Mouse (Mus musculus) adrenal gland, postnatal 25 days (tissue): ENCODE measurements at regions not wholly inside any gene's neighbourhood (a gene's known extent, or its start where the extent isn't known, plus 50 kb on each side); places are given as distances from the start of the nearest gene placed in this dataset.

ENCODE experiments used
- DNase-seq: peaks from one replicate; pipeline ENCODE4 v3.0.0; 2021; ENCODE audit warnings: mixed read lengths

DNA sequence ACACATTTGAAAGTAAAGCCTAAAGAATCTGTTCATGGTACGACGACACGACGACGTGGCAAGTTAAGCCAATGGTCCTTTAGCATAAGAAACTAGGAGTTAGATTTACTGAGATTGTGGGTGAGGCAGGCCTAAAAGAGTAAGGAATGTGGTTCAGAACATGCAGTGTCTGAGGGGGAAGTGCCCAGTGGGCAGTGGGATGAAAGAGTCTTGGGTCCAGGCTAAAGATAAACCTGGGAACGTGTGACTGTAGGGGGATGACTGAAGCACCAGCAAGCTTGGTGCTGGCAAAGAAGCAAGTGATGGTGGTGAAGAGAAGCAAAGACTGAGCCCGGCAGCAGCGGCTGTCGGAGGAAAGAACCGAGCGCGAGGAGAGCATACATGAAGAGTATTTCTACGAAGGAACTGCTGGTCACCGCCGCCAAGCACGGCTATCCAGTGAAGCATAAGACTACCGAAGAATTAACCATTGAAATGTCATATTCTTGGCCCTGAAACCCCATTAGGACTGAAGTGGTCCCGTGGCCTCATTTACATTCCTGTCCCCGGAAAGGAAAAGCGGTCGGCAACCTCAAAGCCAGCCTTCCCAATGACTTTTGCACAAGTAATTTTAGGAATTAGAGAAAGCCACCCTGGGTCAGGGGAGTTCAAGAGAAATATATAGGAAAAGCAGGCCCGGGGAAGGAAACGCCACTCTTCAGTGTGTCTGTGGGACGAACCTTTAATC, 76.2 kb upstream of the Armc2 start:
- DNase-seq = no peak

DNA sequence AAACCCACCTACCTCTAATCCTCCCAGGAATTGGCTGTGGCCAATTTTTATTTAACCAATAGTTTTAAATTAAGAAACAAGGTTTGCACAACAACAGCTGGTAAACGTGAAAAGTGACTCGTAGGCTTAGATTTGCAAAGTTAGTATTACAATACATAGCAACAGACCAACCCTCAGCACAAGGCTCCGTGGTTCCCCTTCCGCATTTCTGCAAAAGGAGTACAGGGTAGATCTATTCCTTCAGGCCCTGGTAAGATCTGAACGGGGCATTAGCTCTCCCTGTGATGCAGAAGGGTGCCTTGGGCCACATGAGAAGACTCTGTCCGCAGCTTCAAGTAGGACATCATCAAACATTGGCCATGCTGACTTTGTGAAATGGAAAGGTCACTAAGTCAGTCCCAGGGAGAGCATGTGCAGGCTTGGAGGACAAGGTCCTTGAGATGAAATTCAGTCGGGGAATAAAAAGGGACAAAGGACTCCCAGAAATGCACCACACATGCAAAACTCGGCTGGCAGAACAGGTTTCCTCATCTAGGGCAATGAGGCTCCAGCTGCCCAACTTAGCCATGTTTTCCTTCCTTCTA, 75.0 kb upstream of the Armc2 start:
- DNase-seq = no peak

DNA sequence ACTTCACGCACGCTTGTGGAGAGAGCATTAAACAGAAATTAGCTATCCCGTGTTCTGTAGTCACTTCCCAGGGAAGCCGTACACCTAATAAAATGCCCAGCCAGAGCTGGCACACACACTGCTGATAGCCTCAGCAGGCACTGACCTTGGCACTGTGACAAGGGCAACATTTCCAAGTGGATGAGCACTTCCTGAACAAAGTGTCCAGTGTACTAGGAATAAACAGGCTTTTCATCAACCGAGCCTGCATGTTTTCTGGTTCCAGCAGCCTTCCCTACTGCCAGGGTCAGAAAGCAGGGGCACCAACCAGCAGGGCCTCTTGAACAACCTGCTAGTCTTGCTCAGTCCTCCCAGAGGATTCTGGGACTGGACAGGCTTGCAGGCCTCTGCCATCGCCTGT, 74.3 kb upstream of the Armc2 start:
- peak; percentile 79 for DNase-seq

DNA sequence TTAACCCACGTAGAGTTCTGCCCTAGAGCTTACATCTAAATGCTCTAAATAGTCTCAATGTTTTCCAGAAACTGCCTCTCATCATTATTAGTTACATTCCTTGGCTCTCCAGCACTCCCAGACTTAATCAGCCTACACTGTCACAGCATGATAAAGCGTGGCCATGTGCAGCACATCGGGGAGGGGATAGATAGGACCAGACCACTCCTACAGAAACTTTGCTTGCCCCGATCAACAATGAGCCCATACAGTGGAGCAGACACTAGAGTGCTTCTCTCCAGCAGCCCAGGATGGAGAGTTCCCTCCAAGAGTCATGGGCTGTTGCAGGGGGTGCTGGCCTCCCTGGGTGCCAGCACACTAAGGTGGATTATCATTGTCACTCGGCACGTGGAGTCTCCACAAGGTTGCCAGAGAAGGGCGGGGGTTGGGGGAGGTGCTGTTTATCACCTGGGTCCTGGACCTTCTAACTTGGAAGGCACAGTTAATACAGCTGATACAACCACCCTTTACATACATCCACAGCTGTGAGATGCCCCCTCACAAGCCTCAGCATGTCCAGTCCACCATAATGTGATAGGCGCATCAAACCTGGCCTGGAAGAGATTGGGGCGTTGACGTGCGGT, 73.4 kb upstream of the Armc2 start:
- no peak for DNase-seq

DNA sequence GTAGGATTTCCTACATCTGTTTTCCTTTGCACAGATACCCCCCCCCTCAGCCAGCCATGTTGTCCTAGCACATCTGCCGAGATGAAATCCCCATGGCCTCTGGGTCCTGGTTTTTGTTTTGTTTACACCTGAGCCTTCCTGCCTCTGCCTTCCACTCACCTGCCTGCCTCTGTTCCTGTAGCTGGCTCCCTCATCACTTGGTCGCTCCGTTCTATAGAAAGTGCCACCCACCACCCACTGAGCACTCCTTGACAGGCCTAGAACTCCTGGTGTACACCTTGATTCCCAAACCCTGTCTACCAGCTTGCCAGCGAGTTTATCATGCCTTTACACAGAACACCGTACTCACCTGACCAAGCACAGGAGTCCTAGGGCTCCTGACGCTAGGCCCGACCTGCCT, 72.6 kb upstream of the Armc2 start:
- DNase-seq = no peak

DNA sequence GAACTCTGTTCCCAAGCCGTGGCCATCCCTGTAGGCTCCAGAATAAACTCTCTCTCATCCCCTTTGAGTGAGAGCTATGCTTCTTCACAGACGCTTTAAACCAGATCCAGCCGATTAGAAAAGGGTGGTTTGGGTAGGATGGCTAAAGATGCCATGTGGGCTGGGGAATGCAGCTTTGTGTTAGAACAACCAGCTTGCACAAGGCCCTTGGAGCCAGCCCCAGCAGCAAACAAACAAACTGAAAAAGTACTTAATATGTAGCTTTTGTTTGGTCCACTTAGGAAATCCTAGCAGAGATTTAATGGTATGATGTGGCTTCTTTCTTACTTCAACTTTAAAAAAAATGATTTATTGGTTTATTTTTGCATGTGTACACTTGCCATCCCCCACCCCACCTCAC, 71.9 kb upstream of the Armc2 start:
- DNase-seq = no peak

DNA sequence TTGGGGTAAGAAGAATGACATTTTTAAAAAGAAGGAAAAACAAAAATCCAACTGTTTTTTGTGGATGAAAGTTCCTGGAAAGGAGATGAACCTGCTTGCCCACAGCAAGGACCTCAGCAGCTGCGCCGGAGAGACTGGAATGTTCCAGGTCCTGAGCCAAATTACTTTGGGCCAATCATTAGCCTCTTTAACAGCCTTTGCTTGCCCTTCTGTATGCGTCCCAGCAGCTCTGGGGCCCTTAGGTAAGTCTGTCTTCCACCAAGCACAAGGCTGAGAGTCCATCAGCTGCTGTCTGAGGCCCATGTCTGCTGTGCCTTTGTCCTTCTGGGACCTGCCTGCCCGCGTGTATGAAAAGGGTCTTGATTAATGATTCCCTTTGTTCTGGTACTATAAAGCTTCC, 71.4 kb upstream of the Armc2 start:
- no peak for DNase-seq

DNA sequence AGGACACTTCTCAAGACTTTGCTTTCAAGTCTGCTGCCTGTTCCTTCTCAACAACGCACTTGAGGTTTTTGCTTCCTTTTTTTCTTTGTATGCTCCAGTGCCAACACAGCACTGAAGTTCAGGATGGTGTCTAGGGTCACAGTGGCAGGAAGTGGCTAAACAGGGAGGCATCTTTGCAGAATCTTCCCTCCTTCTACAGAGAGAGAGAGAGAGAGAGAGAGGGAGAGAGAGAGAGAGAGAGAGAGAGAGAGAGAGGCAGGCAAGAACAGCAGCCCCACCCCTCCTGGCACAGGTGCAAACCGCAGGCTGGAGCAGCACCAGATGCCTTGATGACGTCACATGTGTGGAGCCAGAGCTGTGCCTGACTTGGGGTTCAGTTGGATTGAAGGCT, 71.0 kb upstream of the Armc2 start:
- DNase-seq = peak; percentile 64

DNA sequence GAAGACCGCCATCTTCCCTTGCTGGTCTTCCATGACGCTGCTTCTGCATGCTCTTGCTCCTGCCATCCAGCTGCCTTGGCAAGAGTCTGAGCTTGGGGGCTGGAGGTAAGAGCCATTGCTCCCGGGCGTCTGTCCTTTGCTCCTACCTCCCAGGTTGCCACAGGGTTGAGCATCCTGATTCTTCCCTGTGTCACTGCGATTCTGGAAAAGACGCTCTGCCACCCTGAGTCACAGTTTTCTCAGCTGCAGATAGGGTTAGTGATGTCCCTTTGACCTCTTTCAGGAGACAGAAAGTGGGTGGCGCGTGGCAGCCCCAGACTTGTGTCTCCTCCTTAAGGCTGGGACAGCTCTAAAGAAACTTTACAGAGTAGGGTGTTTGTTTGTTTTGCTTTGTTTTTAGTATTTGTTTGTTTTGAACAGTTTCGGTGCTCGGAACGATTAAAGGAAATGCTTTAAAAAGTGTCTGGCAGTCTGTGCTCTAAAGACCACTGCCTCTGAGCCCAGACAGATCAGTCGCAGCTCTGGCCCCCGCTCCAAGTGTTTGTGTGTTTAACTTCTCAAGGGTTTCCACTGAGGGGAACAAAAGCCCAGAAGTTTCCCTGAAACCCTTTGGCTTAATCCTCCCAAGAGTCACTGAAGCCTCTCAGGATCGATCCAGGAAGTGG, 70.5 kb upstream of the Armc2 start:
- no peak for DNase-seq

DNA sequence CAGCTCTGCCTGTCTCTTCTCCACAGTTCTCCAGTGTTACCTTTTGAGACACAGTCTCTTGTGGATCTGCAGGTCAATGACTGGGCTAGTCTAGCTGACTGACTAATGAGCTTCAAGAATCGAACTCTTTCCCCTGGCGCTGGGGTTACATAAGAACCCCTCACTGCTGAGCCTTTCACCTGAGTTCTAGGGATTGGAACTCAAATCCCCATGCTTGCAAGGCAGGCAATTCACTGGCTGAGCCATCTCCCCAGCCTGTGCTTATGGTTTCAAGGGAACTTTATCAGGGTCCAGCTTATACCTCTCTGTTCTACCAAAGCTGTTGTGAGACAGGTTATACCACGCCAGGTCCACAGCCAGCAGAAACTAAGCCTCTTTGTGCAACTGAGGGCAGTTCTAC, 69.7 kb upstream of the Armc2 start:
- no peak for DNase-seq

DNA sequence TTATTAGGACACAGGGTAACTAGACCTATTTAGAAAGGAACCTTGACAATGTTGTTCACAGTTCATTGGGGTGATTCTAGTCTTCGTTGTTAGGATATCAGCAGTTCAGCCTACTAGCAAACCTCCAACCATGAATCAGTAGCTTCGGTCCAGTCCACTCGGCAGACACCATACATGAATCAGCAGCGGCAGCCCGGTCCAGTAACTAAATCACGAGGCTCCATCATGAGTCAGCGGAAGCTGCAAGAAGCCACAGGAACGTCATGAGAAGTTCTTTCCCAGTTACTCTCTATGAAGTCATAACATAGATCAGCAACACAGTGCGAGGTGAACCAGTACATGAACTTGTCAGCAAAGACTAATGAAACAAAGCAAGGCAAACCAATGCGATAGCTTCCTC, 68.4 kb upstream of the Armc2 start:
- no peak for DNase-seq

DNA sequence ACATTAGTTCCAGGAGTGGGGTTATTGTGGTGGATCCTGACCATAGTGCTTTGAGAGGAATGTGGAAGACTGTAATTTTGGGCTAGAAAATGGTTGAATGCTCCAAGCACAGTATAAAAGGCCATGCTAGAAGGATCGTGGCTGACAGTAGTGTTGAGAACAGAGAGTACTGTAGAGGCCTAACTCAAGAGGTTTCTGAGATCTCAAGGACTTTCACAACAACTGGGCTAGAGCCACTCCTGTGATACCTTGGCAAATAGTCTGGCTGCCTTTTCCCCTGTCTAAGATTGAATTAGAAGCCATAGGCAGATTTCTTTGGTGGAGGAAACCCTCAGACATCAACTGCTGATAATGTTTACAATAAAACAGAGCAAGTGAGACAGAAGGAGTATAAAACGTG, 67.1 kb upstream of the Armc2 start:
- DNase-seq = no peak

DNA sequence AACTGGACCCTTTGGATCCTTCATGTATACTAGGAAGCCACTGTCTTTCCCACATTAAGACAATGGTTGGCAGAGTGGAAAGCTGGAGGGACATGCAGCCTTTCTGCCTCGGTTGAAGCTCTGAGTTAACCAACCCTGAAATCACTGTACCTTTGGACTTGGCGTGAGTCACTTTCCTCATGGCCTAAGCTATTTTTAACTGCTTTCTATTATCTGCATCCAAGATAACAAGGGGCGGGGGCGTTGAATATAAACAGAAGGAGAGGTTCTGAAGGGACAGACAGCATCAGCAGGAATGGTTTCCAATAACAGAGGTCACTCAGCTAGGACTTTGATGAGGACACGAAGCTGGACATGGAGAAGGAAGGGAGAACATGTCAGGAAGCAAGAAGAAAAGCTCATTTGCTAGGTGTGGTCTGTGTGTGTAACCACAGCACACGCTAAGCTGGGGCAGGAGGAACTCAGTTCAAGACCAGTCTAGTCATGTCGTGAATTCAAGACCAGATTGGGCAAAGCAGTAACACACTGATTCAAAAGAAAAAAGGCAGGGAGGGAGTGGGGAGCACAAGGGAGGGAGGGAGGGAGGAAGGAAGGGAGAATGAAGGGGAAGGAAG, 64.1 kb upstream of the Armc2 start:
- no peak for DNase-seq

DNA sequence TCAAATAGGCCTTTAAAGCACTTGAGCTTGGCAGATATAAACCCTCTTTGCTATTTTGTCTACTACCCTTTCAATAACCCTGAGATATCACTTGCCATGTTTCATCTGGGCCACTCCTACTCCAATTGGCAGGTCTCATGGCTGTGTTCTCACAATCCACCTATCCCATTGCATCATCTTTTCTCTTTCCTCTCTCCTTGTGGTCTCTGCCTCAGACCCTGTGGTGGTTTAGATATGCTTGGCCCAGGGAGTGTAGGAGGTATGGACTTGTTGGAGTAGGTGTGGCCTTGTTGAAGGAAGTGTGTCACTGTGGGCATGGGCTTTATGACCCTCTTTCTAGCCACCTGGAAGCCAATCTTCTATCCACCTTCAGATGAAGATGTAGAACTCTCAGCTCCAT, 61.5 kb upstream of the Armc2 start:
- DNase-seq = no peak

DNA sequence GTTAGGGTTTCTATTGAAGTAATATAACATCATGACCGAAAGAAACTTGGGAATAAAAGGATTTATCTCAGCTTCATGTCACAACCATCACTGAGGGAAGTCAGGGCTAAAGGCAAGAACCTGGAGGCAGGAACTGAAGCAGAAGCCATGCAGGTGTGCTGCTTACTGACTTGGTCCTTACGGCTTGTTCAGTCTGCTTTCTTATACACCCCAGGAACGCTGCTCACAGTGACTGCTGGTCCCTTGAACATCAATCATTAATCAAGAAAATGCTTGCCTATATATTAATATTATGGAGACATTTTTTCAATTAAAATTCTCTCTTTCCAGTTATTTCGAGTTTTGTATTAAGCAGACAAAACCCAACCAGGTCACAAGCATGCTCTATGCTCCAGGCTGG, 58.5 kb upstream of the Armc2 start:
- no peak for DNase-seq

DNA sequence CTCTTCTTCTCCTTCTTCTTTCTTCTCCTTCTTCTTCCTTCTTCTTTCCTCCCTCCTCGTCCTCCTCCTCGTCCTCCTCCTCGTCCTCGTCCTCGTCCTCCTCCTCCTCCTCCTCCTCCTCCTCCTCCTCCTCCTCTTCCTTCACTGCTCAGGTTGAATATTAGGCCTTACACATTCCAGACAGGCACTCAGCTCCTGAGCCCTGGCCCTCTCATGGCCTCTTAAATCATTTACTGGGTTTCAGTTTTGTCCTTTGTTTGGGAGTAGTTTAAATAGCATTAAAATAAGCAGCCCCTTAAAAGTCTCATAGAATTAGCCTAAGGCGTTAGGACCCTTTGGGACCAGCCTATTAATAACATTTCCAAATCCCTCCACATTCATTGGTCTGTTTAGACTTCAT, 57.3 kb upstream of the Armc2 start:
- DNase-seq = no peak

DNA sequence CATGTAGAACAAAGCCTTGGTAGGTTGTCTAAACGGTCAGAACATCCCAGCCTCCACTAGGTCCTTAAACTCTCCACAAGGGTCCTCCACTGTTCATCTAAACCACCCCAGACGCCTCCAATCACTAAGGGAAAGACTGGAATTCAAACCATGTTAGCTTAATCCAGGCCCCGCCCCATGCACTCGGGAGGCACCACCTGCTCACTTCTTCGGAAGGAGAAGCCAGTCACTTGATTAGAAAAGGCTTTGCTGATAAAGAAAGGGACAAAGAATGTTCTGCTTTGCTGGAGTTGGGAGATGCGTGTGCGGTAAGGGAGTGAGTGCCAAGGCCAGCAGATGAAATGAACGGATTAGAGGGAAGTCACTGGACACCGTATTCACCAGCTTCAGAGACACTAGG, 54.5 kb upstream of the Armc2 start:
- DNase-seq = no peak

DNA sequence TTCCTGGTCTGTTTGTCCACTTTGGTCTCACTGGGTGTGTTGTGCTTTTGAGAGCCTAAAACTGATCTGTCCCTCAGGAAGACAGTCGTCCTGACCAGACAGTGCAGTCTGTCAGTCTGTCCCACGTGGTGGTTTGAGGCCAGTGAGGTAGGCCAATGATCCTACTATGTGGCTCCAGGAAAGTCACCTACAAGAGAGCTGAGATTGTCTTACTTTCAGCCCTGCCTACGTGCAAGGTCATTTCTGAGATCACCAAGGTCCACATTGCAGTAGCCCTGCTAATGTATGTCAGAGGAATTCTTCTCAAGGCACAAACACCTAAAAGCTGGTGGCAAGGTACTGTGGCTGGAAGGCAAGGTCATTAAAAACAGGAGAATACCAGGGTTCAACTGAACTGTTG, 53.9 kb upstream of the Armc2 start:
- no peak for DNase-seq

DNA sequence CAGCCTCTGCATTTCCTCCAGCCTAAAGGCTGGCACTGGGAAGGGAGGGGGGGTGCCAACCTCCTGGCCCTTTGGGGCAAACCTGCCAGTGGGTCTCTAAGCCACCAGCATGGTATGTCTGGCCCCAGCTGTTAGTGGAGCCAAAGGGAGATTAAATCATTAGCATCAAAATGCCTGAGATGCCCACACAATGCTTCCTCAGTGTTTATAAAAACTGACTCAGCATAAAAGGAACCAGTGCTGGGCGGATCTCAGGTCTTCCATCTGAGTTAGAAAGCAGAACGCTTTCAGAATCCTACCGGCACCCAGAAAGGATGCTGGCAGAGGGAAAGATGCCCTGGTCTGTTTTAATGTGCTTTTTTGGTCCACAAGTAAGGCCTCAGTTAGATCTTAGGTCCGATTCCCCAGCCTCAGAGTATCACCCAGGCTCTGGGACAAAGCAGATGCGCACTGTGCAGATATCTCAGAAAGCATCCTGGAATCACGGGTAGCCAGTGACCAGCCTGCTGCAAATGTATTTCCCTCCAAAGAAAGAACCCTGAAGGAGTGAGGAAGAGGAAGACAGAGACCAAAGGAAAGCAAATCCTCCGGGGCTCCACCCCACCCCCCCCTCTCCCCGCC, 53.3 kb upstream of the Armc2 start:
- no peak for DNase-seq

DNA sequence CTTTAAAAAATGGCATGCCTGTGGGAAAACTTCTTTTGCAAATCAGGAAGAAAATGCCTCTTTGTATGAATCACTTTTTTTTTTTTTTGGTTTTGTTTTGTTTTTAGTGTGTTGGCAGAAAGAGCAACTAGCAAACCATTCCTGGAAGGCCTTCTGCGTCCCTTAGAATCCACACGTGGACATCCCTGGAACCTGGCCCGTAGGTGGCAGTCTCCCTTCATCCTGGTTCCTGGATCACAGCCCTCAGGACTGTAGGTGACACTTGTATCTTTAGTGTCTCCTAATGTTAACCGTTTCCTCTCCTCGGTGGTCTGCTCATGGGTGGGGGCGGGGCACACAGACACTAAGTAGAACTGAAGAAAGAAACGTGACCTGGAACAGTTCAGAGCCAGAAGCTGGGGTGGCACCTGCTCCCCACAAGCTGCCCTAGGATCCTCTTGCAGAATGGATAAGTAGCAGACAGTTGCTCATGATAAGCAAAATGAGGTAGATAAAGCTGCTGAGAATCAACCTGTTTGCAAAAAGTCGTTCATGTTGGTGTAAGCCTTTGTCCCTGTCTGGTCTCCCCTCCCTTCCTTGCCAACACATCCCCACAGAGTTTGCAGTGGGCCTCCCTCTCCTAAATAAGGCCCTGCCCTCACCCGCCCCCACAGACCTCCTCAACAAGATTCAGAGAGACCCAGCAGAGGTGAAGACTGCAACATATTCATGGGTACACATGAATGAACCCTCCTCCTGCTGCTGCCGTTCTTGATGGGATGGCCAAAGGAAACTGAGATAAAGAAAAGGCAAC, 52.6 kb upstream of the Armc2 start:
- DNase-seq = peak; percentile 68

DNA sequence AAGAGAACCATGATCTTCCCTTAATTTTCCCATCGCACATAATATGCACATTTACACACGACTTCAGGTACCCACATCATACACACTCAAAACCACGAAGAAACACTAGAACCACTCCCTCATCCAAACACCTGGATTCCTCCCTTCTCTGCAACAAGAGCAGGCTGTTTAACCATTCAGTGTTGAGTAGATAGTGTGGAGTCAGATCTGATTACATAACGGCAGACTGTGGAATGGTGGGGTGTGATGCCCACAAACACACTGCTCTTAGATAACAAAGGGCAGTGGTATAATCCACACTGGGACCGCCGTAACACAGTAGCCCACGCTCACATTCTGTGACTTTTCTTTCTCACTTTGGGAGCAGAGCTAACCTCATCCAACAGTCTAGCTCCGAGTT, 51.5 kb upstream of the Armc2 start:
- DNase-seq = no peak

DNA sequence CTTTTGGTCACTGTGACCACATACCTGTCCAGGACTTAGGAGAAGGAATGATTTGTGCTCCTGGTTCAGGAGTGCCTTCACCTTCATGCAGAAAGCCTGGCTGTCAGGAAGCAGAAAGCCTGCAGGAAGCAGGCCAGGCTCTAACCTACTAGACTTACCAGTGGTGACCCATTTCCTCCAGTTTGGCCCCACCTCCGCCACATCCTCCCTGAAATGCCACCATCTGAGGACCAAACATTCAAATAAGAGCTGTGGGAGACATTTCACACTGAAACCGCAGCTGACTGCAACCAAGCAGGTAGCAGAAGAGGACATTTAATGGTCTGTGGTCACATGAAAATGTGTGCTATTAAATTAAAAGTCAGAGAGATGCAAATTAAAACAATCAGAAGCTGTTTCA, 50.3 kb upstream of the Armc2 start:
- no peak for DNase-seq
